Mouse (Mus musculus) skeletal muscle tissue, adult 2 months (tissue): ENCODE results near the gene Zfp36l2.
A peak's percentile ranks its signal among the peaks of the same experiment; 100 is the strongest.

Source experiments
- DNase-seq: peaks from one replicate; pipeline ENCODE4 v3.0.0-alpha.2; 2012; ENCODE audit warnings: low read depth, low spot score

Gene Zfp36l2

DNA sequence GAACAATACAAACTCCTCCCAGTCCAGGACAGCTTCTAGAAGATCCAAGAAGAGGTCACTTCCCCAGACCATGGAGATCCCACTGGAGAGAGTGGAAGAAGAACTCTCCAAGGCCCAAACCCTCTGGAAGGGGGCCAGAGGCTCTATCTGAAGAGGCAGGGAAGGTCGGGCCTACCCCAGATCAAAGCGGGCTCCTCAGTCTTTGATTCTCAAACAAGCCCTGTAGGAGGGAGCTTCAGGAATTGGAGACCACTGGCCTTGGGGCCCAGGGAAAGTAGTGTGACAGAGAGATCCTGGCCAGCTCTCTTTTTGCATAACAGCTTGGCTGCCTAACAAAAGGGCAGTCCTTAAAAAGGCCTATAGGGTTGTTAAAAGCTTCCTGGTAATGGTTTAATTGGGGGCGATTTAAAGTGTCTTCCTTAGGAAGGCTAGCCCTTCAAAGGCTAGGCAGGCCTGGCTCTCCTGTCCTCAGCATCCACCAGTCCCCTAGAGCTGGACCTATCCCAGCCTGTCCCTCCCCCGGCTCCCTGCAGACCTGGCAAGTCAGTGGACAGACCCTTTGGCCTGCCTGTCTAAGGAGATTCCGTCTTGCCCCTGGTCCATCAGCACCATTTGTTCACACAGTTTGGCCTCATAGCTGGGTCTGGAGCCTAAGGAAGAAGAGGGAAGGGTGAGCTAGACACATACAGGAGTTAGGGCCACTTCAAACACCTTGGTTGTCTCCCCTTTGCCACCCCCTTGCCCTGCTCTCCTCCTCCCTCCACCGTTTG lies 35.4 kb downstream of the Zfp36l2 start:
- DNase-seq: no peak

DNA sequence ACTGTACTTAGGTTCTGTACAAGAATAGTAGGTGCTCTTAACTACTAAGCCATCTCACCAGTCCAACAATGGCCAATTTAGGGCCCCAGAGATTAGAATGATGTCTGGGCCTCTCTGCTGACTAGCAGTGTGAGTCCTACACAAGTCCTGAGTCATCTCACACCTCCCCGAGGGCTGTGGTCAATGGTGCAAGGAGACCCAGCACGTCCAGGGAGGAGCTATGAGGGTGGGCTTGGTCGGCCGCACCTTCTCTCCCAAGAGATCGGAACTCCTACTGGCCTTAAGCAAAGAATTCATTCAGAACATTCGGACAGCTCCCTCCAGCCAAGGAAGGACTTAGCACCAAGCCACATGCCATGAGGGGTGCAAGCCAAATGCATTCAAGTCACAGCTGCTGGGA lies 36.4 kb downstream of the Zfp36l2 start:
- no peak for DNase-seq

GRCm38 (mm10) chr17:84150291-84150690 lies 37.5 kb downstream of the Zfp36l2 start:
- DNase-seq: no peak

GRCm38 (mm10) chr17:84149566-84149965 lies 38.2 kb downstream of the Zfp36l2 start:
- DNase-seq: no peak

GRCm38 (mm10) chr17:84148499-84149484 lies 39.0 kb downstream of the Zfp36l2 start:
- peak; percentile 90 for DNase-seq

GRCm38 (mm10) chr17:84147183-84148108 lies 40.3 kb downstream of the Zfp36l2 start:
- DNase-seq: no peak

DNA sequence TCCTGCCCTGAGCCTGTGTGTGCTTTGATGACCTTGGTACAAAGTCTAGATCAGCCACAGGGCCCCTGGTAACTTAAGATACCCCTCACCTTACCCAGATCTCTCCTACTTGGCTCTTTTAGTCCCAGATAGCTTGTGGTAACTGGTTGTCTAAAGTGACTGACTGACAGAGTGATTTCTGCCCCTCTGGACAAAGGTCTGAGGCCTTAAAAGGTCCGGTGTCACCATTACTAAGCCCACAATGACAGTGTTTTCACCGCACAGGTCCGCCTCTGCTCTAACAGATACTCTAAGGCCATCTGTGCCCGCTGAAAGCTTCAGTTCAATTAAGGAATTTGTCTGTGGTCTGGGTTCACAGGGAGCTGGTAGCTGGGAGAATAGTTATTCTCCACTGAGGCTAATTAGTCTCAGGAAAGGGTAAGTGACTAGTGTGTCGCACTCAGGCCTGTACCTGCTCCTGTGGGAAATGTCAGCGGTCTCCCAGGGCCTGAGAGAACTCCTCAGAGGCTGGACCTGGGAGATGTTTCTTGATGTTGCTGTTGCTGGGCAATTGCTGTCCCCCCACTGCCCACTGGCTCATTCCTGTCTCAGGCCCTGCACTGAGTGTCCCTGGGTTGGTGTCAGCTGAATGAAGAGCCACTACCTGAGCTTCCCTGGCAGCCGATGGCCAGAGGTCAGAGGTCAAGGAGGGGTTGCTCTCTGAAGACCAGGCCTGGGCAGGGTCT lies 41.1 kb downstream of the Zfp36l2 start:
- DNase-seq: no peak

- peak; percentile 40 for DNase-seq
These were observed 41.9 kb downstream of the Zfp36l2 start for GRCm38 (mm10) chr17:84145826-84146287.

- DNase-seq: no peak
These were observed 42.8 kb downstream of the Zfp36l2 start for GRCm38 (mm10) chr17:84144762-84145599.

GRCm38 (mm10) chr17:84144130-84144529 lies 43.6 kb downstream of the Zfp36l2 start:
- DNase-seq: no peak

DNA sequence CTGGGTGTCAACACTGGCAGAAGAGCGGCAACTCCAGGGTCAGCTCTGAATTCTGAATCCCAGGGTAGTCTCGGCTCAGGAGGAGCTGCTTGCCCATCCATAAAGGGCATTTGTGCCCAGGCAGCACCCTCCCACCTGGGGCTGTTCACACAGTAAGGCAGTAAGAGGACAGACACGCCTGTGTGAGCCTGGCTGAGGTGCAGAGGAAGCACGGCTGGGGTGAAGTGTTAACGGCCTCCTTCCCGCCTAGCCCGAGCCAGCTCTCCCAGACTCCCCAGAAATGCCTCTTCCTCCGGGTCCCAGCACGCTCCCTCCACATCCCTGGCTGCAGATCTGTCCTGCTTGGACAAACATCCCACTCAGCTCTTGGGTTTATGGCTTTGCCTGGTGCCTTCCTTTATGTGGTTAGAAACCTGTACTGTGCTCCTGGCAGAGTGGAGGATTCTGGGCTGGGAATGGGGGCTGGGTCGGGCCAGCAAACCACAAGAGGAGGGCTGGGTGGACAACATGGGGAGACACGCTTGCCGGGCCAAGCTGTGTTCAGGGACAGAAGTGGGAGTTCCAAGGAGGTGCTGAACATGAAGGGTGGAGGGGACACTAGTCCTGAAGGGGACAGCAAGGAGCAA lies 44.4 kb downstream of the Zfp36l2 start:
- DNase-seq: no peak

GRCm38 (mm10) chr17:84141691-84142090 lies 46.1 kb downstream of the Zfp36l2 start:
- DNase-seq: no peak

DNA sequence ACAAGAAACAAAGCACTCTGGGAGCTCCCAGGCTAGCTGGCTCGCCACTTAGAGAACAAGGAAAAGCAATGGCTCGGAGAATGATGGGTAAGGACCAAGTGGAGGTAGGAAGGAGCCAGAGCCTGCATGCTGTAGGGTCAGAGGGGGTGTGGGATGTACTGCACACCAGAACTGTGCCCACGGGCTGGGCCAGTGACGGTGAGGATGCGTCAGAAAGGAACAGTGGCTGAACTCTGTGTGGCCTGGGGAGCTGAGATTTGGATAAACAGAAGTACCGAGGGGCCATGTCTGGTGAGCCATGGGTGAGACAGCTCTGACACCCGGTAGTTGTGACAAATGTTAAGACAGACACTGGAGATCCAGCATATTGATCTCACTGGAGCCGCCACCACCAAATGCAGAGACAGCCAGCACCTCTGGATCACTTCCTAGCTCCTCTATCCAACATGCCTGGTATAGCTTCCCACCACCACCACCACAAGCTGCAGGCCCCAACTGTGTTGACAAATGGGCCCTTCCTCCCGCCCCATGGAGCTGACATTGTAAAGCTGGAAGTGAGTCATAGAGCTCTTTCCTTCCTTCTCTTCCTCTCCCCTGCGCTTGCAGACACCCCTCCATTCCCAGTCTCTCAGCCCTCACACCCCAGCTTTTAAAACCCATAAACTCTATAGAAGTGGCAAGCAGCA lies 46.8 kb downstream of the Zfp36l2 start:
- DNase-seq: no peak

DNA sequence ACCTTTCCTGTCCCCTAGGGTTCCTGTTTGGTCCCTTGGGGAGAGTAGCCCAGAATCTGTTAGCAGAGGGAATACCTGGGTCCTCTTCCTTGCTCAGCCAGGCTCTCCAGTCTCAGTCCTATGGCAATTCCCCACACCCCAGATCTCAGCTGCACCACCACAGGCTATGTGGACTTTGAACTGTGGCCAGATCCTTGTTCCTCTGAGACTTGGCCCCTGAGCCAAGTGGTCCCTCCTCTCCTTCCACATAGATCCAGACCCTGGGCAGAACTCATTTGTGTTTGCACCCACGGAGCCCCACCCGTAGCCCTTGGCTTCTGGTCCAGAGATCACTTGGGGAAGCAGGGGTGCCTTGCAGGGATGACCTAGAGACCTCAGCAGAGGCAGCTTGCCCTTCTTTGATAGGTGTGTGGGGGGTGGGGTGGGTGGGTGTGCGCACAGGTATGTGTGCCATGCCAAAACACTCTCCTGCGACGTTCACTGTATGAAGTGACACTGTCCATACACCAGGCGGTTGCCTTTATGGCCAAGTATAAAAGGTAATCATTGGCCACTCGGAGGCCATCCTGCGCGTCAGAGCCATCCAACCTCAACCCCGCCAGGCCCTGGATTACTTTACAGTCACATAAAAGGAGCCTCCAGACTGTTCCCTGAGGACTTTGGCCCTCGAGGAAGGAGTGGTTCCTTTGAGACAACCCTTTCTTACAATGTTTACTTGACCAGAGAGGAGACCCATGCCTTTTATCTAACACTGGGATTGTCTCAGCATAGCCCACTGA lies 50.2 kb downstream of the Zfp36l2 start:
- no peak for DNase-seq

DNA sequence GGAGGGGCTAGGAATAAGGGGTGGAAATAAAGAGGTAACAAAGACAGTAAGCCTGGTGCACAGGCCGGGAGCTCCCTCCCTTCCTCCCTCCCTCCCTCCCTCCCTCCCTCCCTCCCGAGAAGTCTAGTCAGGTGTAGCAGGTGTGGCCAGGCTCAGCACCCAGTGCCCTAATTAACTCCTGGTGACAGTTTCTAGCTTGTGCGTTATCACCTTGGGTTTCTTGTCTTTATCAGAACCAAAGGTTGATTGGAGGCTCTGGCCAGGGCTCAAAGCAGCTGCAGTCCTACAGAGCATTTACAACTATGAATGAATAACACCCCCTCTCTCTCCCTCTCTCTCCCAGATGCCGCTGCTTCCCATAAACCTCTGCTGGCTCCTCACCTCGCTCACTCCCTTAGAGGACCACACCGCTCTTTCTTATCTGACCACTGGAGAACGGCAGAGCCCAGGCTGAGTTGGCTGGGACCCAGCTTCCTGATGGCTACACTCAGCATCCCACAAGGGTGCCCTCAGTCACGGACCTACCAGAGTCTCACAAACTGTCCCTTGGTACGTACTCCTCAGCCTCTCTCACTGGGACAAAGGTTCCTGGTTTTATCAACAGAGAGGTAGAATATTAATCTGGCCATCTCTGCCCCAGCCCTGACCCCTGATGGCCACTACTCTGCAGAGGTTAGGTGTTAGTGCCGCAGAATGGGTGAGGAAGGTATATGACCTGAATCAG lies 50.9 kb downstream of the Zfp36l2 start:
- no peak for DNase-seq

DNA sequence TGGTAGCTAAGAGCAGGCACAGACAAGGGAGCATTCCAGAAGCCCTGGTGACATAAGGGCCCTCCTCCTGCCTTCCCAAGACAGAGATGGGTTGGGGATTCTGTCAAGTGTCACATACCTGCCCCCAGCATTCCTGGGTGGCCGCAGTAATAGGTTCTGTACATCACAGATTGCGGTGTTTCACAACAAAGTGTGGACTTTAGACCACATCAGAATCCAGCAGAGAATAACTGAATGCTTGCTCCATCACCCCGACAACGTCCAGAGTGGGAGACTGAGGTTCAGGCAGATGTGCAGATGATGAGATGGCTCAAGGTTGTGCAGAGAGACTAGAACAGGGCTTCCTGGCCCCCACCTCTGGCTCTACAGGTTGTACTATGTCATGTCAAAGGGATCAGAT lies 51.5 kb downstream of the Zfp36l2 start:
- DNase-seq: no peak

- DNase-seq: no peak
These were observed 52.5 kb downstream of the Zfp36l2 start for GRCm38 (mm10) chr17:84135243-84135642.
